Mouse (Mus musculus) G1E-ER4 (cell line): ENCODE results near the gene Plcd3. TPM values are rescaled to one million over a fixed set of nuclear protein-coding genes. Genes with fewer than 3 reads are reported as not detected.

Experiments used
- GATA1 ChIP-seq: IDR thresholded peaks from one replicate; pipeline ENCODE4 v1.8.0; 2012; ENCODE audit warnings: low read length, inconsistent platforms
- polyA plus RNA-seq: library from polyadenylated mRNA; stranded (reverse); fragments of >175 nt; gene quantifications from 2 replicates; pipeline ENCODE4 v1.2.3, GENCODE M21; 2012

The Plcd3 gene
- polyA plus RNA-seq, 1 experiment, result 0.03 TPM

GRCm38 (mm10) chr11:103067457-103068001 lies 33.9 kb downstream of the Plcd3 start:
- no peak for TF ChIP-seq GATA1

- TF ChIP-seq GATA1, result no peak
Observed at GRCm38 (mm10) chr11:103067051-103067361, 34.5 kb downstream of the Plcd3 start.

- no peak for TF ChIP-seq GATA1
Observed at GRCm38 (mm10) chr11:103066191-103067050, 35.0 kb downstream of the Plcd3 start.

GRCm38 (mm10) chr11:103058499-103059085 lies 42.9 kb downstream of the Plcd3 start:
- TF ChIP-seq GATA1, result no peak

GRCm38 (mm10) chr11:103056636-103057035 lies 44.8 kb downstream of the Plcd3 start:
- TF ChIP-seq GATA1, result no peak

GRCm38 (mm10) chr11:103054798-103055197 lies 46.7 kb downstream of the Plcd3 start:
- no peak for TF ChIP-seq GATA1

- TF ChIP-seq GATA1, result no peak
Observed at GRCm38 (mm10) chr11:103053191-103054076, 48.0 kb downstream of the Plcd3 start.

- TF ChIP-seq GATA1, result no peak
Observed at GRCm38 (mm10) chr11:103052078-103052477, 49.4 kb downstream of the Plcd3 start.

- no peak for TF ChIP-seq GATA1
Observed at GRCm38 (mm10) chr11:103051249-103051691, 50.2 kb downstream of the Plcd3 start.

- no peak for TF ChIP-seq GATA1
Observed at GRCm38 (mm10) chr11:103050153-103050552, 51.3 kb downstream of the Plcd3 start.

- TF ChIP-seq GATA1, result no peak
Observed at GRCm38 (mm10) chr11:103049611-103050010, 51.8 kb downstream of the Plcd3 start.

- TF ChIP-seq GATA1, result no peak
Observed at GRCm38 (mm10) chr11:103046286-103046685, 55.2 kb downstream of the Plcd3 start.

GRCm38 (mm10) chr11:103043982-103044381 lies 57.5 kb downstream of the Plcd3 start:
- TF ChIP-seq GATA1, result no peak

- TF ChIP-seq GATA1, result no peak
Observed at GRCm38 (mm10) chr11:103042828-103043227, 58.6 kb downstream of the Plcd3 start.

- TF ChIP-seq GATA1, result no peak
Observed at GRCm38 (mm10) chr11:103038037-103038436, 63.4 kb downstream of the Plcd3 start.
